Mouse (Mus musculus) small intestine, adult 2 months (tissue): Measurements from ENCODE around the gene Kctd5. TPM values are rescaled to one million over a fixed set of nuclear protein-coding genes. Genes with fewer than 3 reads are reported as not detected.

Source experiments
- H3K27ac ChIP-seq: fragments of 200-500 bp; 2 replicates; pipeline ENCODE4 v1.5.1; 2012; ENCODE audit warnings: low read depth, low read length, control low read depth, inconsistent platforms; ENCODE audit not compliant: insufficient read depth
- H3K27me3 ChIP-seq: fragments of 200-500 bp; 2 replicates; pipeline ENCODE4 v1.6.1; 2012; ENCODE audit warnings: mild to moderate bottlenecking, moderate library complexity, low read length, inconsistent platforms; ENCODE audit not compliant: control insufficient read depth, insufficient read depth
- H3K36me3 ChIP-seq: fragments of 200-500 bp; 2 replicates; pipeline ENCODE4 v1.6.1; 2012; ENCODE audit warnings: mild to moderate bottlenecking, low read length, control low read depth, inconsistent platforms; ENCODE audit not compliant: control insufficient read depth, insufficient read depth
- H3K4me1 ChIP-seq: fragments of 200-500 bp; 2 replicates; pipeline ENCODE4 v1.6.1; 2012; ENCODE audit warnings: low read length, inconsistent platforms, mixed read lengths; ENCODE audit not compliant: control insufficient read depth, insufficient read depth, insufficient read length
- H3K4me3 ChIP-seq: fragments of 200-500 bp; 2 replicates; pipeline ENCODE4 v1.5.1; 2012; ENCODE audit warnings: low read depth, mild to moderate bottlenecking, control low read depth, inconsistent platforms, low read length, moderate library complexity
- CTCF ChIP-seq: fragments of 200-500 bp; IDR thresholded peaks from 2 replicates; pipeline ENCODE4 v1.5.1; 2012; ENCODE audit warnings: low read depth, mild to moderate bottlenecking, control low read depth, inconsistent platforms, low read length, moderate library complexity, mixed read lengths; ENCODE audit not compliant: insufficient replicate concordance, insufficient read length; ENCODE audit errors: extremely low read depth
- POLR2A ChIP-seq: fragments of 200-500 bp; IDR thresholded peaks from 2 replicates; pipeline ENCODE4 v1.6.1; 2012; ENCODE audit warnings: low read depth, mild to moderate bottlenecking, control low read depth, inconsistent platforms, low read length, moderate library complexity
- WGBS: fragments of 180-500 bp; shearing (Covaris S2); methylation state at CpG from one replicate; pipeline ENCODE4 v1.1.7; 2018; 5-methylcytosine and 5-hydroxymethylcytosine counted together
- polyA plus RNA-seq: library from polyadenylated mRNA; depleted of rRNA; stranded (reverse); fragments of >200 nt; gene quantifications from 2 replicates; pipeline ENCODE4 v1.2.3, GENCODE M21; 2012

Gene Kctd5
- polyA plus RNA-seq, 1 experiment, result 74.6 TPM

GRCm38 (mm10) chr17:24015727-24016126, 57.6 kb downstream of the Kctd5 start:
- TF ChIP-seq CTCF, result no peak
- no peak for TF ChIP-seq POLR2A
- peaks cover 19% of the 10 kb centered on the region for H3K4me1 ChIP-seq
- H3K36me3 ChIP-seq, result no peaks in the 10 kb centered on the region
- 71% methylated on average over 14 of the region's 14 CpGs for WGBS
- H3K27ac ChIP-seq, result no peak overlapping the region
- H3K27me3 ChIP-seq, result no peaks in the 10 kb centered on the region
- no peak overlapping the region for H3K4me3 ChIP-seq

DNA sequence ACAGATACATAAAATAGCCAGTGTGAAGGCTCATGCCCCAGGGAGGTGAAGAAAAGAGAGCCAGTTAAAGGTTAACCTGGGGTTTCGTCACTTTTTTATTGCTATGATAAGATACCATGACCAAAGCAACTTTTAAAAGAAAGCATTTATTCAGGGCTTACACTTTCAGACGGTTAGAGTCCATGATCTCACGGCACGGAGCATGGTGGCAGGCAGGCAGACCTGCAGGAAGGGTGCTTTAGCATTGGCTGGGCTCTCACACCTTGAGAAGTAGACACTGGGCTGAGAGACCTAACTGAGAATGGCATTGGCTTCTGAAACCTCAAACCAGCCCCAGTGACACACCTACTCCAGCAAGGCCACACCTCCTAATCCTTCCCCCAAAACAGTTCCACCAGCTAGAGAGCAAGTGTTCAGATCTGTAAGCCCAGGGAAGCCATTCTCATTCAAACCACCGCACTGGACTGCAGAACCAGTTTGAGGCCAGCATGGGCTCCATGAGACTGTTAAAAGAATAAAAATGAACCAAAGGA, 58.8 kb downstream of the Kctd5 start:
- Histone ChIP-seq H3K4me1 (peaks cover 19% of the 10 kb centered on the region), H3K4me3 (no peak overlapping the region), H3K27me3 (no peaks in the 10 kb centered on the region), H3K36me3 (no peaks in the 10 kb centered on the region), H3K27ac (peak overlapping the region; percentile 65)
- 37% methylated on average over 5 of the region's 5 CpGs for WGBS
- TF ChIP-seq CTCF (no peak), POLR2A (no peak)

GRCm38 (mm10) chr17:24012921-24013320, 60.4 kb downstream of the Kctd5 start:
- Histone ChIP-seq H3K4me1 (peaks cover 21% of the 10 kb centered on the region), H3K27me3 (no peaks in the 10 kb centered on the region), H3K36me3 (no peaks in the 10 kb centered on the region), H3K27ac (peak overlapping the region; percentile 55; the same call in 1 of the 2 replicates), H3K4me3 (no peak overlapping the region)
- no peak for TF ChIP-seq CTCF
- TF ChIP-seq POLR2A, result no peak
- 42% methylated on average over 2 of the region's 2 CpGs for WGBS

DNA sequence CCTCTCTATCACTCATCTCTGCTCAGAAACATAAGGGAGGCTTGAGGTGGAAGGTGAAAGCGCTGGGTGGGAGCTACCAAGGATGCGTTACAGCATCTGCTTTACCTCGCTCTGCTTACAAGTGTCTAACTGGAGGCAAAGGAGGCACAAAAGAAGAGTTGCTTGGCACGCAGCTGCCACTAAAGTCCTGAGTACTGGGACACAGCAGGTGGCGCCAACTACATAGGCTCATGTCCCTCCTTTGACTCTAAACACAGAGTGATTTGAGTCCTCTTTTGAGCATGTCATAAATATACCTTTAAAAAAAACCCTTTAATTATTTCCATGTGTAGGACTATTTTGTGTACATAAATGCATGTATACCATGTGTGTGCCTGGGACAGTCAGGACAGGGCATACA, 63.7 kb downstream of the Kctd5 start:
- Histone ChIP-seq H3K4me1 (peaks cover 26% of the 10 kb centered on the region), H3K4me3 (no peak overlapping the region), H3K36me3 (no peaks in the 10 kb centered on the region), H3K27ac (no peak overlapping the region), H3K27me3 (no peaks in the 10 kb centered on the region)
- TF ChIP-seq POLR2A, result no peak
- peak; percentile 50; the same call in 1 of the 2 replicates for TF ChIP-seq CTCF
- WGBS, result 61% methylated on average over 5 of the region's 5 CpGs

GRCm38 (mm10) chr17:24008105-24008504, 65.2 kb downstream of the Kctd5 start:
- no peak for TF ChIP-seq CTCF
- no peak for TF ChIP-seq POLR2A
- Histone ChIP-seq H3K36me3 (no peaks in the 10 kb centered on the region), H3K27me3 (no peaks in the 10 kb centered on the region), H3K4me1 (peaks cover 27% of the 10 kb centered on the region), H3K27ac (peak overlapping the region; percentile 53; the same call in 1 of the 2 replicates), H3K4me3 (no peak overlapping the region)
- WGBS, result 67% methylated on average over 4 of the region's 4 CpGs

DNA sequence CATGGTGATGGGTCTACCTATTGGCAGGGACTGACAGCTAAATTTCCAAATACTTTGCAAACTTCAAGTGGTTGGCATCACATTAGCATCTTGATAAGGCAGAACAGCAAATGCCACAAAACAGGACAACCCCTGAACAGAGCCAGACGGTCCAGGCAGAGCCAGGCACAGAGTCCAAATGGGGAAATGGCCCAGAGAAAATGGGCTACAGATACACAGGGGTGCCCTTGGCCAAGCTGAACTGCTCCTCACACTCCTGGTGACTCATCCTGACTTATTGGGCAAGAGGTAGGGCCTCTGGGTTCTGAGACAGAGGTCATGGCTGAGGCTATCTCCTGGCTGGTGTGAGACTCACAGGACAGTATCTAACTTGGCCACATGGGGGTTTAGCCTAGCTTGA, 65.9 kb downstream of the Kctd5 start:
- 19% methylated on average over 1 of the region's 1 CpGs for WGBS
- no peak for TF ChIP-seq CTCF
- TF ChIP-seq POLR2A, result no peak
- peaks cover 28% of the 10 kb centered on the region for H3K4me1 ChIP-seq
- H3K27me3 ChIP-seq, result no peaks in the 10 kb centered on the region
- no peaks in the 10 kb centered on the region for H3K36me3 ChIP-seq
- H3K27ac ChIP-seq, result peak overlapping the region; percentile 53
- H3K4me3 ChIP-seq, result no peak overlapping the region

- Histone ChIP-seq H3K27ac (peak overlapping the region; percentile 52), H3K4me3 (no peak overlapping the region), H3K27me3 (no peaks in the 10 kb centered on the region), H3K36me3 (no peaks in the 10 kb centered on the region), H3K4me1 (peaks cover 32% of the 10 kb centered on the region)
- 52% methylated on average over 2 of the region's 2 CpGs for WGBS
- TF ChIP-seq POLR2A (no peak), CTCF (no peak)
Measured at GRCm38 (mm10) chr17:24006930-24007329, 66.4 kb downstream of the Kctd5 start.

DNA sequence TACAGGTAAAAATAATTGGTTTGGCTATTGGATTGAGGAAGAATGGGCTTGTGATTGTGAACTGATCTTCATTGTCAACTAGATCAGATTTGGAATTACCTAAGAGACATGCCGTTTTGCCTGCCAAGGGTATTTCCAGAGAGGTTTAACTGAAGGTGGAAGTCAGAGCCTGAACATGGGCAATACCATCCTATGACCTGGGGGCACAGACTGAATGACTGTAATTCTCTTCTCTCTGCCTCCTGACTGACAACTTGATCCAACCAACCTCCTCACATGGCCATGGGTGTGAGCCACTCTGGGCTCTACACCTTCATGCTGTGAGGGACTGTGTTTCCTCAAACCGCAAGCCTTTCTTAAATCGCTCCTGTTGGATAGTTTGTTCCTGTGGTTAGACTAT, 68.2 kb downstream of the Kctd5 start:
- H3K4me1 ChIP-seq, result peaks cover 42% of the 10 kb centered on the region
- no peaks in the 10 kb centered on the region for H3K36me3 ChIP-seq
- WGBS, result 91% methylated on average over 3 of the region's 3 CpGs
- no peak overlapping the region for H3K4me3 ChIP-seq
- TF ChIP-seq POLR2A (no peak), CTCF (no peak)
- no peaks in the 10 kb centered on the region for H3K27me3 ChIP-seq
- no peak overlapping the region for H3K27ac ChIP-seq
